Mouse (Mus musculus) lung, postnatal 0 days (tissue): ENCODE data around the gene 4933405O20Rik. TPM values are rescaled to one million over a fixed set of nuclear protein-coding genes. Genes with fewer than 3 reads are reported as not detected.

ENCODE experiments used
- ATAC-seq: fragments of 200-750 bp; cut with Nextera tagmentation; 2 replicates; pipeline ENCODE4 v1.8.0; 2017; ENCODE audit warnings: moderate library complexity
- DNase-seq: peaks from one replicate; pipeline ENCODE4 v3.0.0-alpha.2; 2016; ENCODE audit warnings: low spot score
- H3K27ac ChIP-seq: fragments of 300-500 bp; sonication (generic); 2 replicates; pipeline ENCODE4 v1.5.1; 2014; ENCODE audit warnings: antibody characterized with exemption, mild to moderate bottlenecking, low read length, mixed read lengths
- H3K27me3 ChIP-seq: fragments of 300-500 bp; sonication (generic); replicated peaks from 2 replicates; pipeline ENCODE4 v1.6.1; 2014; ENCODE audit warnings: low read length, mixed read lengths; ENCODE audit not compliant: insufficient read depth
- H3K36me3 ChIP-seq: fragments of 300-500 bp; sonication (generic); 2 replicates; pipeline ENCODE4 v1.6.1; 2014; ENCODE audit warnings: low read length, mixed read lengths; ENCODE audit not compliant: insufficient read depth
- H3K4me1 ChIP-seq: fragments of 300-500 bp; sonication (generic); 2 replicates; pipeline ENCODE4 v1.6.1; 2014; ENCODE audit warnings: antibody characterized with exemption, low read depth, low read length, mixed read lengths; ENCODE audit not compliant: insufficient read depth
- H3K4me2 ChIP-seq: fragments of 300-500 bp; sonication (generic); replicated peaks from 2 replicates; pipeline ENCODE4 v1.6.1; 2014; ENCODE audit warnings: low read depth, mild to moderate bottlenecking, low read length, moderate library complexity, mixed read lengths
- H3K4me3 ChIP-seq: fragments of 300-500 bp; sonication (generic); 2 replicates; pipeline ENCODE4 v1.5.1; 2014; ENCODE audit warnings: low read depth, low read length
- H3K9ac ChIP-seq: fragments of 300-500 bp; sonication (generic); replicated peaks from 2 replicates; pipeline ENCODE4 v1.6.1; 2014; ENCODE audit warnings: low read depth, mild to moderate bottlenecking
- H3K9me3 ChIP-seq: fragments of 300-500 bp; sonication (generic); 2 replicates; pipeline ENCODE4 v1.6.1; 2016; ENCODE audit warnings: low read length, mixed read lengths
- CTCF ChIP-seq: IDR thresholded peaks from 2 replicates; pipeline ENCODE4 v1.5.1; 2016; ENCODE audit warnings: antibody characterized with exemption, mild to moderate bottlenecking
- EP300 ChIP-seq: IDR thresholded peaks from 2 replicates; pipeline ENCODE4 v1.6.1; 2016; ENCODE audit warnings: antibody characterized with exemption, mild to moderate bottlenecking, control low read depth
- WGBS: fragments of 180-500 bp; shearing (Covaris S2); extraction: QIAGEN DNeasy Blood & Tissue Kit; methylation state at CpG from one replicate; pipeline ENCODE4 v1.1.7; 2014; 5-methylcytosine and 5-hydroxymethylcytosine counted together
- polyA plus RNA-seq: library from polyadenylated mRNA; unstranded; fragments of >200 nt; fragmentation: Nextera tagmentation; extraction: Ambion mirVana; gene quantifications from 2 replicates; pipeline ENCODE4 v1.2.1, GENCODE M21; 2015

The 4933405O20Rik gene
- polyA plus RNA-seq, 1 experiment from 2014 or later: not detected

DNA sequence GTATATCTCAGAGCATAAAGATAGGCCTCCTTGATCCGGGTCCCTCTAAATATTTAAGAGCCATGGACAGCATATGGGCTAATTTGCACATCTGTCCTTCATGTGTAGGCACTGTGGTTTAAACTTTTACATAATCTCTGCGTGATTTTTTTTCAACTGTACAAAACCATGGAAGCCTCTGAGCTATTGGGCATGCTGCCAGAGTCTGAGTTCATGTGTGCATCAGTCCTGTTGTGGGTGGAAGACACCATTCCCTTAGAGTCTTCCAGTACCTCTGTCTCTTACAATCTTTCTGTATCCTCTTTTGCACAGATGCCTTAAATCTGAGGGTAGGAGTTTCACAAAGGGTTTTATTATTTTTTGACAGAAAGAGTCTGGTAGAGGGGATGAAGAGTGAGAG is 15.1 kb downstream of the 4933405O20Rik start:
- ATAC-seq (no peak), DNase-seq (no peak)
- TF ChIP-seq CTCF (no peak), EP300 (no peak)
- WGBS: 67% methylated on average over 2 of the region's 2 CpGs
- no peaks in the 10 kb centered on the region for H3K27me3 ChIP-seq
- no peaks in the 10 kb centered on the region for H3K36me3 ChIP-seq
- H3K9ac ChIP-seq: no peak overlapping the region
- no peaks in the 10 kb centered on the region for H3K9me3 ChIP-seq
- H3K4me2 ChIP-seq: no peak overlapping the region
- H3K27ac ChIP-seq: no peak overlapping the region
- H3K4me3 ChIP-seq: no peak overlapping the region
- H3K4me1 ChIP-seq: no peaks in the 10 kb centered on the region

DNA sequence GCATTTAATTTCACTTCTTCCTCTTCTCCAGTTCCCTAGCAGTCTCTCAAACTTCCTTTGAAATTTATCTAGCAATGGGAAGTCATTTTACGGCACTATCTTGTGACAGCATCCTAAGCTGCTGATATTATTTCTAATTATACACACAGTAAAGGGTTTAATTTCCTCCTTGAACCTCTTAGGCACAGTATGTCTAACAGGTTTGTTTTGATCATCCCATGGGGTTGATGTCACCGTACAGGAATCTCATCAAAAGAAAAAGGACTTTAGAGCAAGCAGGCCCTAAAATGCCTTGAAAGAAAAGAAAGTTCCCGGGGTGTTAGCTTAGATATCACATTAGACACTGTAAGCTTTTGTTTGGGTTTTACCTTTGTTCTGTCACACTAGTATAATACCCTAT is 30.2 kb downstream of the 4933405O20Rik start:
- Histone ChIP-seq H3K4me1 (no peaks in the 10 kb centered on the region), H3K9ac (no peak overlapping the region), H3K36me3 (no peaks in the 10 kb centered on the region), H3K9me3 (no peaks in the 10 kb centered on the region), H3K4me3 (no peak overlapping the region), H3K4me2 (no peak overlapping the region), H3K27ac (no peak overlapping the region), H3K27me3 (no peaks in the 10 kb centered on the region)
- whole genome bisulfite sequencing: 52% methylated on average over 3 of the region's 3 CpGs
- ATAC-seq (no peak), DNase-seq (no peak)
- TF ChIP-seq EP300 (no peak), CTCF (no peak)

DNA sequence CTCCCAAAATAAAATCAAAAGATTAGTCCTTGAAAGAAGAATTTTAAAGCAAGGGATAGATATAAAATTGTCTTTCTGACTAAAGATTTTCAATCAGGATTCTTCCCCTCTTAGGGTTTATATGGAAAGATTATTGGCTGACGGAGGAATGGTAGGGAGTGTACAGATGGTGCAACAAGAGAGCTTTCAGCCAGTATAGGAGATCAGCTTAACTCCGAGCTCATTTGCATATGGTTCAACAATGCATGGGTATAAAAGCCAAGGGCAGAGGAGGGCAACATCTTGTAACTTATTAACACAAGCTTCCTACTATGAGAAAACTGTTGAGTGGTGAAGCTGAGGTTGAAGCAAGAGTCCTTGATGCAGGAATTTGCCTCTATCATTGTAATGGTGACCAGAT is 34.2 kb downstream of the 4933405O20Rik start:
- Histone ChIP-seq H3K4me2 (no peak overlapping the region), H3K27ac (no peak overlapping the region), H3K9me3 (no peaks in the 10 kb centered on the region), H3K9ac (no peak overlapping the region), H3K4me3 (no peak overlapping the region), H3K27me3 (no peaks in the 10 kb centered on the region), H3K36me3 (no peaks in the 10 kb centered on the region), H3K4me1 (no peaks in the 10 kb centered on the region)
- no peak for TF ChIP-seq EP300
- TF ChIP-seq CTCF: no peak
- ATAC-seq (no peak), DNase-seq (no peak)
- 84% methylated on average over 2 of the region's 2 CpGs for WGBS
